Mouse (Mus musculus) neural tube, embryonic 15.5 days (tissue): Measurements from ENCODE around the gene Smco4. TPM values are rescaled to one million over a fixed set of nuclear protein-coding genes. Genes with fewer than 3 reads are reported as not detected.

Experiments used
- ATAC-seq: fragments of 200-750 bp; cut with Nextera tagmentation; 2 replicates; pipeline ENCODE4 v1.8.0; 2017; ENCODE audit warnings: mild to moderate bottlenecking, moderate TSS enrichment, moderate library complexity; ENCODE audit not compliant: low FRiP score
- H3K27ac ChIP-seq: fragments of 300-500 bp; sonication (generic); replicated peaks from 2 replicates; pipeline ENCODE4 v1.5.1; 2015; ENCODE audit warnings: mild to moderate bottlenecking, inconsistent platforms
- H3K27me3 ChIP-seq: fragments of 300-500 bp; sonication (generic); replicated peaks from 2 replicates; pipeline ENCODE4 v1.6.1; 2015; ENCODE audit warnings: inconsistent platforms
- H3K36me3 ChIP-seq: fragments of 300-500 bp; sonication (generic); 2 replicates; pipeline ENCODE4 v1.6.1; 2015; ENCODE audit warnings: inconsistent platforms
- H3K4me1 ChIP-seq: fragments of 300-500 bp; sonication (generic); 2 replicates; pipeline ENCODE4 v1.6.1; 2015; ENCODE audit warnings: inconsistent platforms
- H3K4me2 ChIP-seq: fragments of 300-500 bp; sonication (generic); 2 replicates; pipeline ENCODE4 v1.6.1; 2015; ENCODE audit warnings: inconsistent platforms, mild to moderate bottlenecking, moderate library complexity
- H3K4me3 ChIP-seq: fragments of 300-500 bp; sonication (generic); replicated peaks from 2 replicates; pipeline ENCODE4 v1.5.1; 2015; ENCODE audit warnings: mild to moderate bottlenecking, inconsistent platforms
- H3K9ac ChIP-seq: fragments of 300-500 bp; sonication (generic); replicated peaks from 2 replicates; pipeline ENCODE4 v1.6.1; 2015; ENCODE audit warnings: mild to moderate bottlenecking, inconsistent platforms
- H3K9me3 ChIP-seq: fragments of 300-500 bp; sonication (generic); replicated peaks from 2 replicates; pipeline ENCODE4 v1.6.1; 2016; ENCODE audit warnings: inconsistent platforms
- WGBS: fragments of 180-500 bp; shearing (Covaris S2); methylation state at CpG from one replicate; pipeline ENCODE4 v1.1.7; 2015; ENCODE audit warnings: mixed read lengths; 5-methylcytosine and 5-hydroxymethylcytosine counted together
- polyA plus RNA-seq: library from polyadenylated mRNA; unstranded; fragments of >200 nt; fragmentation: Nextera tagmentation; extraction: Ambion mirVana; gene quantifications from 2 replicates; pipeline ENCODE4 v1.2.1, GENCODE M21; 2015

Gene Smco4
- polyA plus RNA-seq, 1 experiment from 2014 or later, result 0.72 TPM

DNA sequence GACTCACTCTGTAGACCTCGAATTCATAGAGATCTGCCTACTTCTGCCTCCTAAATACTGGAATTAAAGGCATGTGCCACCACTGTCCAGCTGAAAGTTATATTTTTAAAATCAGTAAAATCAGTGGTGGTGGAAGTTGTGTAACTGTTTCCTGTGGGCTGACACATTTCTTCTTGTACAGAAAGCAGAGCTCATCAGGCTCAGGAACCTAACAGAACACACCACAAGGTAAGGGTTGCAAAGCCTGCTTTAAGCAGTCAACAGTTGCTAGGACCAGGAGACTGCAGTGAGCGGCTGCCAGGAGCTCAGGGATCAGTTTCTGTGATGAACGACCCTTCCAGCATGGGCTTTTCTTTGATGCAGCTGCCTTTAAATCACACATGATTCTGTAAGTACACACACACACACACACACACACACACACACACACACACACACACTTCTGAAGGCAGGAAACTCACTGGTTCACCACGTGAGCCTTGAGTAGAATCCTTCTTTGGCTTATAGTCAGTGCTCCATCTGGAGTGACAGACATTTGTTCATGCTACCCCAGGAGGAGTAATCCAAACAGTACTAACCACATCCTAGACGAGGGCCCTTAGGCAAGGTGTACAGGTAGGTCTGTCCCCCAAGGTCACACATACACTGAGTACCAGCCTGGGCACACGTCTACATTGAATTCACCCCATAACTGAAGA, 94.1 kb downstream of the Smco4 start:
- H3K9ac ChIP-seq, result no peak overlapping the region
- no peaks in the 10 kb centered on the region for H3K27me3 ChIP-seq
- H3K27ac ChIP-seq, result no peak overlapping the region
- H3K4me3 ChIP-seq, result no peak overlapping the region
- no peaks in the 10 kb centered on the region for H3K4me1 ChIP-seq
- no peaks in the 10 kb centered on the region for H3K36me3 ChIP-seq
- no peak overlapping the region for H3K4me2 ChIP-seq
- no peak for ATAC-seq
- no peaks in the 10 kb centered on the region for H3K9me3 ChIP-seq
- WGBS, result 67% methylated on average over 6 of the region's 6 CpGs

DNA sequence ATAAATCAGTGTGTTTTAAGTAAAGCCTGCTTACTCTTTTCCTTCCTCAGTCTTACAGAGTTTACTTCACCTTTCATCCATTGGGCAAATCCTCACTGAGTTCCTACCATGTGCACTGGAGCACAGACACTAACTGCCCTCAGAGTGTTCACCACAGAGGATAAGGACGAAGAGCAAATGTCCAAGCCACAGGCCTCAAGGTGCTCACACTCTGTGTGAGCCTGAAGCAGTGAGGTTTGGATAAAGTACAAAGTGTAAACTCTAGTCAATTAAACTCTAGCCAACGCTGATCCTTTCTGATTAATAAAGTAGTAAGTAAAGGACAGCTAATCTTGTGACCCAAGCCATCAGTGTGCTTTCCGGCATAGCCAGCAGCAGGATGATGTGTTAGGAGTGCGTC, 100.9 kb downstream of the Smco4 start:
- no peak overlapping the region for H3K4me3 ChIP-seq
- no peaks in the 10 kb centered on the region for H3K36me3 ChIP-seq
- H3K27ac ChIP-seq, result no peak overlapping the region
- H3K4me1 ChIP-seq, result no peaks in the 10 kb centered on the region
- WGBS, result 89% methylated on average over 4 of the region's 4 CpGs
- H3K9me3 ChIP-seq, result no peaks in the 10 kb centered on the region
- H3K27me3 ChIP-seq, result 0 out of 2 replicates have a peak, but pooled peaks cover 2% of the 10 kb centered on the region
- no peak overlapping the region for H3K4me2 ChIP-seq
- ATAC-seq, result no peak
- no peak overlapping the region for H3K9ac ChIP-seq

Other genes with a start within 250 kb of the Smco4 start
- gene Med17, start 213.5 kb upstream of the Smco4 start, polyA plus RNA-seq, result 27.9 and 28.9 TPM in 2 replicates
- gene Taf1d, start 187.2 kb upstream of the Smco4 start, polyA plus RNA-seq, result 57.9 and 58.2 TPM in 2 replicates
- 14.0 and 15.7 TPM in 2 replicates for gene 4931406C07Rik, start 187.0 kb upstream of the Smco4 start, polyA plus RNA-seq
- 11.6 and 13.1 TPM in 2 replicates for gene Cep295, start 135.6 kb upstream of the Smco4 start, polyA plus RNA-seq
- gene Deup1, start 134.5 kb downstream of the Smco4 start, polyA plus RNA-seq, result 0.35 and 0.86 TPM in 2 replicates
- 25.9 and 27.4 TPM in 2 replicates for gene Slc36a4, start 216.3 kb downstream of the Smco4 start, polyA plus RNA-seq